Mouse (Mus musculus) forebrain, embryonic 10.5 days (tissue): ENCODE data around the gene Tmtc1. TPM values are rescaled to one million over a fixed set of nuclear protein-coding genes. Genes with fewer than 3 reads are reported as not detected.

Experiments used
- DNase-seq: peaks from one replicate; pipeline ENCODE4 v3.0.0-alpha.2; 2017; ENCODE audit warnings: low spot score; ENCODE audit errors: extremely low spot score
- H3K27ac ChIP-seq: fragments of 300-500 bp; sonication (generic); 2 replicates; pipeline ENCODE4 v1.5.1; 2016; ENCODE audit warnings: mild to moderate bottlenecking
- H3K27me3 ChIP-seq: fragments of 300-500 bp; sonication (generic); 2 replicates; pipeline ENCODE4 v1.6.1; 2016; ENCODE audit warnings: mild to moderate bottlenecking; ENCODE audit not compliant: poor library complexity, severe bottlenecking
- H3K36me3 ChIP-seq: fragments of 300-500 bp; sonication (generic); replicated peaks from 2 replicates; pipeline ENCODE4 v1.6.1; 2016; ENCODE audit warnings: mild to moderate bottlenecking, moderate library complexity
- H3K4me1 ChIP-seq: fragments of 300-500 bp; sonication (generic); 2 replicates; pipeline ENCODE4 v1.6.1; 2016
- H3K4me3 ChIP-seq: fragments of 300-500 bp; sonication (generic); 2 replicates; pipeline ENCODE4 v1.5.1; 2016; ENCODE audit warnings: mild to moderate bottlenecking, moderate library complexity
- H3K9me3 ChIP-seq: fragments of 300-500 bp; sonication (generic); 2 replicates; pipeline ENCODE4 v1.6.1; 2016; ENCODE audit warnings: mild to moderate bottlenecking, moderate library complexity
- WGBS: fragments of 180-500 bp; shearing (Covaris S2); methylation state at CpG from one replicate; pipeline ENCODE4 v1.1.7; 2016; 5-methylcytosine and 5-hydroxymethylcytosine counted together
- polyA plus RNA-seq: library from polyadenylated mRNA; unstranded; fragments of >200 nt; fragmentation: Nextera tagmentation; extraction: Ambion mirVana; gene quantifications from 2 replicates; pipeline ENCODE4 v1.2.1, GENCODE M21; 2016

The Tmtc1 gene
- polyA plus RNA-seq, 1 experiment from 2014 or later, result 0.20 TPM

- Histone ChIP-seq H3K4me1 (peaks cover 22% of the 10 kb centered on the region), H3K27me3 (peaks cover 38% of the 10 kb centered on the region), H3K4me3 (no peak overlapping the region), H3K9me3 (no peaks in the 10 kb centered on the region; the same call in 1 of the 2 replicates), H3K36me3 (no peaks in the 10 kb centered on the region), H3K27ac (no peak overlapping the region)
- no peak for DNase-seq
- WGBS, result 69% methylated on average over 3 of the region's 3 CpGs
These were observed 4.0 kb upstream of the Tmtc1 start for GRCm38 (mm10) chr6:148448151-148448550.

GRCm38 (mm10) chr6:148446113-148446512, 1.9 kb upstream of the Tmtc1 start:
- H3K27ac ChIP-seq, result no peak overlapping the region
- no peaks in the 10 kb centered on the region for H3K36me3 ChIP-seq
- peaks cover 37% of the 10 kb centered on the region for H3K4me1 ChIP-seq
- DNase-seq, result no peak
- H3K27me3 ChIP-seq, result peaks cover 59% of the 10 kb centered on the region
- H3K9me3 ChIP-seq, result no peaks in the 10 kb centered on the region; the same call in 1 of the 2 replicates
- H3K4me3 ChIP-seq, result no peak overlapping the region
- 73% methylated on average over 3 of the region's 3 CpGs for WGBS

GRCm38 (mm10) chr6:148444796-148445195, 607 bp upstream of the Tmtc1 start:
- Histone ChIP-seq H3K36me3 (no peaks in the 10 kb centered on the region), H3K4me3 (peak overlapping the region; percentile 76), H3K27me3 (peaks cover 67% of the 10 kb centered on the region), H3K9me3 (no peaks in the 10 kb centered on the region; the same call in 1 of the 2 replicates), H3K27ac (peak overlapping the region; percentile 76), H3K4me1 (peaks cover 37% of the 10 kb centered on the region)
- DNase-seq, result no peak
- 2% methylated on average over 9 of the region's 9 CpGs for WGBS

GRCm38 (mm10) chr6:148443291-148443725, 881 bp downstream of the Tmtc1 start:
- DNase-seq, result no peak
- Histone ChIP-seq H3K27ac (peak overlapping the region; percentile 76), H3K36me3 (no peaks in the 10 kb centered on the region), H3K4me1 (peaks cover 37% of the 10 kb centered on the region), H3K27me3 (peaks cover 67% of the 10 kb centered on the region), H3K4me3 (peak overlapping the region; percentile 76), H3K9me3 (no peaks in the 10 kb centered on the region; the same call in 1 of the 2 replicates)
- 2% methylated on average over 15 of the region's 15 CpGs for WGBS

GRCm38 (mm10) chr6:148442671-148443290, 1.4 kb downstream of the Tmtc1 start:
- Histone ChIP-seq H3K9me3 (no peaks in the 10 kb centered on the region), H3K36me3 (no peaks in the 10 kb centered on the region), H3K27ac (no peak overlapping the region), H3K4me1 (peaks cover 37% of the 10 kb centered on the region), H3K27me3 (peaks cover 67% of the 10 kb centered on the region), H3K4me3 (peak overlapping the region; percentile 76)
- peak; percentile 46 for DNase-seq
- WGBS, result 1% methylated on average over 27 of the region's 27 CpGs

- Histone ChIP-seq H3K4me3 (peak overlapping the region; percentile 76), H3K9me3 (no peaks in the 10 kb centered on the region), H3K27ac (no peak overlapping the region), H3K4me1 (peaks cover 32% of the 10 kb centered on the region), H3K27me3 (peaks cover 66% of the 10 kb centered on the region), H3K36me3 (no peaks in the 10 kb centered on the region)
- no peak for DNase-seq
- 2% methylated on average over 5 of the region's 5 CpGs for WGBS
These were observed 2.3 kb downstream of the Tmtc1 start for GRCm38 (mm10) chr6:148441871-148442270.

GRCm38 (mm10) chr6:148439101-148439500, 5.1 kb downstream of the Tmtc1 start:
- no peak for DNase-seq
- Histone ChIP-seq H3K27ac (no peak overlapping the region), H3K4me3 (no peak overlapping the region), H3K4me1 (peaks cover 24% of the 10 kb centered on the region), H3K36me3 (no peaks in the 10 kb centered on the region), H3K9me3 (no peaks in the 10 kb centered on the region), H3K27me3 (peaks cover 38% of the 10 kb centered on the region)
- 67% methylated on average over 4 of the region's 4 CpGs for WGBS

- Histone ChIP-seq H3K36me3 (no peaks in the 10 kb centered on the region), H3K27ac (no peak overlapping the region), H3K9me3 (no peaks in the 10 kb centered on the region), H3K27me3 (peaks cover 23% of the 10 kb centered on the region), H3K4me1 (peaks cover 9% of the 10 kb centered on the region), H3K4me3 (no peak overlapping the region)
- 80% methylated on average over 1 of the region's 1 CpGs for WGBS
- no peak for DNase-seq
These were observed 6.6 kb downstream of the Tmtc1 start for GRCm38 (mm10) chr6:148437565-148437964.

- H3K4me3 ChIP-seq, result no peak overlapping the region
- no peak for DNase-seq
- H3K27me3 ChIP-seq, result peaks cover 12% of the 10 kb centered on the region
- WGBS, result 82% methylated on average over 7 of the region's 7 CpGs
- H3K4me1 ChIP-seq, result no peaks in the 10 kb centered on the region
- H3K36me3 ChIP-seq, result no peaks in the 10 kb centered on the region
- no peaks in the 10 kb centered on the region for H3K9me3 ChIP-seq
- H3K27ac ChIP-seq, result no peak overlapping the region
These were observed 7.7 kb downstream of the Tmtc1 start for GRCm38 (mm10) chr6:148436441-148437001.

- Histone ChIP-seq H3K4me3 (no peak overlapping the region), H3K4me1 (peaks cover 3% of the 10 kb centered on the region; the same call in 1 of the 2 replicates), H3K27me3 (no peaks in the 10 kb centered on the region), H3K36me3 (no peaks in the 10 kb centered on the region), H3K27ac (no peak overlapping the region), H3K9me3 (no peaks in the 10 kb centered on the region)
- WGBS, result 83% methylated on average over 7 of the region's 7 CpGs
- no peak for DNase-seq
These were observed 22.6 kb downstream of the Tmtc1 start for GRCm38 (mm10) chr6:148421577-148421976.

- WGBS, result 88% methylated on average over 6 of the region's 6 CpGs
- H3K9me3 ChIP-seq, result no peaks in the 10 kb centered on the region
- H3K4me3 ChIP-seq, result no peak overlapping the region
- no peaks in the 10 kb centered on the region for H3K27me3 ChIP-seq
- H3K4me1 ChIP-seq, result peaks cover 3% of the 10 kb centered on the region; the same call in 1 of the 2 replicates
- H3K36me3 ChIP-seq, result no peaks in the 10 kb centered on the region
- no peak for DNase-seq
- no peak overlapping the region for H3K27ac ChIP-seq
These were observed 23.8 kb downstream of the Tmtc1 start for GRCm38 (mm10) chr6:148420387-148420786.

- no peaks in the 10 kb centered on the region for H3K27me3 ChIP-seq
- H3K27ac ChIP-seq, result no peak overlapping the region
- H3K4me1 ChIP-seq, result peaks cover 9% of the 10 kb centered on the region
- DNase-seq, result no peak
- no peaks in the 10 kb centered on the region for H3K9me3 ChIP-seq
- H3K4me3 ChIP-seq, result no peak overlapping the region
- no peaks in the 10 kb centered on the region for H3K36me3 ChIP-seq
- WGBS, result 78% methylated on average over 2 of the region's 2 CpGs
These were observed 27.6 kb downstream of the Tmtc1 start for GRCm38 (mm10) chr6:148416597-148416996.

- H3K27ac ChIP-seq, result no peak overlapping the region
- no peaks in the 10 kb centered on the region for H3K36me3 ChIP-seq
- no peak overlapping the region for H3K4me3 ChIP-seq
- H3K4me1 ChIP-seq, result peaks cover 12% of the 10 kb centered on the region
- no peaks in the 10 kb centered on the region for H3K9me3 ChIP-seq
- H3K27me3 ChIP-seq, result no peaks in the 10 kb centered on the region
- DNase-seq, result no peak
These were observed 30.6 kb downstream of the Tmtc1 start for GRCm38 (mm10) chr6:148413638-148414037.
